Mouse (Mus musculus) heart, embryonic 14.5 days (tissue): Measurements from ENCODE around the gene Bcap31. TPM values are rescaled to one million over a fixed set of nuclear protein-coding genes. Genes with fewer than 3 reads are reported as not detected.

Experiments used
- ATAC-seq: fragments of 200-750 bp; cut with Nextera tagmentation; 2 replicates; pipeline ENCODE4 v1.8.0; 2017; ENCODE audit warnings: low read depth, moderate TSS enrichment; ENCODE audit not compliant: insufficient number of reproducible peaks, insufficient read depth, low FRiP score
- H3K27ac ChIP-seq, 2 experiments: fragments of 200-500 bp in 1 of 2; fragments of 300-500 bp in 1 of 2; sonication (generic) in 1 of 2; replicated peaks in 1 of 2; 2 replicates each; pipeline ENCODE4 v1.5.1; 2012 to 2014; ENCODE audit warnings: low read depth in 2 of 2, low read length in 2 of 2, control low read depth in 1 of 2, mild to moderate bottlenecking in 1 of 2, mixed read lengths in 1 of 2; ENCODE audit not compliant: control insufficient read depth in 1 of 2, insufficient read depth in 1 of 2
- H3K27me3 ChIP-seq: fragments of 300-500 bp; sonication (generic); 2 replicates; pipeline ENCODE4 v1.6.1; 2014; ENCODE audit warnings: mild to moderate bottlenecking, low read length, control low read depth; ENCODE audit not compliant: control insufficient read depth, insufficient read depth
- H3K36me3 ChIP-seq: fragments of 300-500 bp; sonication (generic); 2 replicates; pipeline ENCODE4 v1.6.1; 2014; ENCODE audit warnings: mild to moderate bottlenecking, control low read depth, low read length, mixed read lengths; ENCODE audit not compliant: control insufficient read depth, insufficient read depth
- H3K4me1 ChIP-seq, 2 experiments: fragments of 200-500 bp in 1 of 2; fragments of 300-500 bp in 1 of 2; sonication (generic) in 1 of 2; 2 replicates each; pipeline ENCODE4 v1.6.1; 2012 to 2014; ENCODE audit warnings: low read length in 2 of 2, control low read depth in 1 of 2, mixed read lengths in 1 of 2; ENCODE audit not compliant: control insufficient read depth in 2 of 2, insufficient read depth in 2 of 2
- H3K4me2 ChIP-seq: fragments of 300-500 bp; sonication (generic); 2 replicates; pipeline ENCODE4 v1.6.1; 2014; ENCODE audit warnings: mild to moderate bottlenecking, low read length
- H3K4me3 ChIP-seq, 2 experiments: fragments of 200-500 bp in 1 of 2; fragments of 300-500 bp in 1 of 2; sonication (generic) in 1 of 2; 2 replicates each; pipeline ENCODE4 v1.5.1; 2012 to 2014; ENCODE audit warnings: low read length in 2 of 2, mild to moderate bottlenecking in 2 of 2, control low read depth in 1 of 2, low read depth in 1 of 2, moderate library complexity in 1 of 2; ENCODE audit not compliant: control insufficient read depth in 1 of 2, insufficient read depth in 1 of 2
- H3K9ac ChIP-seq: fragments of 300-500 bp; sonication (generic); 2 replicates; pipeline ENCODE4 v1.6.1; 2014; ENCODE audit warnings: mild to moderate bottlenecking, low read length
- H3K9me3 ChIP-seq: fragments of 300-500 bp; sonication (generic); 2 replicates; pipeline ENCODE4 v1.6.1; 2016; ENCODE audit warnings: low read length, control low read depth; ENCODE audit not compliant: control insufficient read depth
- WGBS: fragments of 180-500 bp; shearing (Covaris S2); extraction: QIAGEN DNeasy Blood & Tissue Kit; methylation state at CpG from one replicate; pipeline ENCODE4 v1.1.7; 2014; 5-methylcytosine and 5-hydroxymethylcytosine counted together
- polyA plus RNA-seq: library from polyadenylated mRNA; unstranded; fragments of >200 nt; fragmentation: Nextera tagmentation; extraction: Ambion mirVana; gene quantifications from 2 replicates; pipeline ENCODE4 v1.2.1, GENCODE M21; 2014

The Bcap31 gene
- polyA plus RNA-seq, 1 experiment from 2014 or later = 174 TPM

DNA sequence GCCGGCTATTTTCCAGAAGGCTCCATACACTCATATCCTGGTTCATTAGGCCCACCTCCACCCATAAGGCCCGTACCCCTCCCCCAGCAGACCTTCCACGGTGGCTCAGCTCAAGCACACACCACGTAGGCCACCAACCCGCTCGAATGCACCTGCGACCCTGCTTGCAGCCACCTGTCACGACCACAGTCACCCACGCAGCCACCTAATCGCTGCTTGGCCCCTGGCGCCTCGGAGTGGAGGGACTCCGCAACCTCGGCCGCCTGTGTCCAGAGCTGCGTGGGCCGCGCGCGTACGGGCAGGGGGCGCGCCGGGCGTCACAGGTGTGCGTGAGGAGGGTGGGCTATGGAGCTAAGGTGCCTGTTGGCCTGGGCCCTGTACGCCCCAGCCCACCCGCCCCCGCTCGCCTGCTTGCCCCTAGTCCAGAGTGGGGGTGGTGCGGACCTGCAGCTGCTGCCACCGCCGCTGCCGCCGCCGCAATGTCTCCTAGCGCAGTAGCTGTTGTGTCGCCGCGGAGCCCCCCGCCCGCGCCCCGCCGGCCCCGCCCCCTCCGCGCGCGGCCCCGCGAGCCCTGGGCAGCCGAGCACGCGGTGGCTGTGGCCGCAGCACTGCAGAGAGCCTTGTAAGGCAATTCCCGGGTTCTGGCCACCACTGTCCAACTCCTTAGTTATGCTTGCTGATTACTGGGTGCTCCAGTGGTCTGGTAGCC is 56.2 kb downstream of the Bcap31 start, which contains the start of gene Pnck:
Gene Pnck (minus strand): TSS at position 543 of the 709 bp plus-strand sequence.
- Histone ChIP-seq H3K4me2 (peak within 1 kb of the TSS; percentile 77), H3K4me3 (peak within 1 kb of the TSS; percentile 46 to 47)
- WGBS = 21% methylated on average over 50 of the region's 57 CpGs

DNA sequence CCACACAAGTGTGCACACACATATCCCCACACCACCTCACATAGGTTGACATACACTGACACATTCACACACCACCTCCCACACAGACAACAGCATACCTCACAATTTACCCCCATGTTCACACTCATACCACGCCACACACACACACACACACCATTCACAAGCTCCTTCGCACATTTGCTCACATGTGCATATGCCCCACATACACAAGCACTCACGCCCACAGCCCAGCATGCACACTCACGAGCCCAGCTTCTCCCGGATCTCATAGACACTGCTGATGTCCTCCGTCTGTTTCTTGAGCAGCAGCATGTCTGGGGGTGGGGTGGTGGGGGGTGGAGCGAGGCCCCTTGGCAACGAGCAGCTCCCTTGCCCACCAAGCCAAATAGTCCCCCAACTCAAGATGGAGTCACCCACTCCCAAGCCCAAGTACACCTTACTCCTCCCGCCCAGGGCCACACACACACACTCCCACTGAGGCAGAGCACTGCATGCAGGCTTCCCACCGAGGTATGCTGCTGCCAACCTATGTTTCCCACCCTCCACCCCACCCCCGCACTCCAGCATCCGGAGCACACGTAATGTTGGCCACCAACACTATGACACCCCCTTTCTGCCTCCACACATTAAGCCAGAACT is 56.9 kb downstream of the Bcap31 start:
- Histone ChIP-seq H3K9me3 (no peaks in the 10 kb centered on the region), H3K36me3 (no peaks in the 10 kb centered on the region), H3K4me1 (no peaks in the 10 kb centered on the region; a peak in 1 of 4 replicates), H3K9ac (no peak overlapping the region; the same call in 1 of the 2 replicates), H3K4me3 (peak overlapping the region; percentile 42 to 47), H3K4me2 (peak overlapping the region; percentile 77), H3K27ac (no peak overlapping the region), H3K27me3 (no peaks in the 10 kb centered on the region)
- ATAC-seq = peak; percentile 16; the same call in 1 of the 2 replicates
- WGBS = 64% methylated on average over 13 of the region's 13 CpGs

More for the DNA sequence above, 56.2 kb downstream of the Bcap31 start, which contains the start of gene Pnck:
- no peaks in the 10 kb centered on the region for H3K9me3 ChIP-seq
- H3K27me3 ChIP-seq = no peaks in the 10 kb centered on the region
- peak within 1 kb of the TSS; percentile 72 for H3K9ac ChIP-seq
- 0 out of 2 replicates have a peak, but pooled peaks have one; percentile 37 for ATAC-seq
- H3K27ac ChIP-seq = no peak within 1 kb of the TSS
- no peaks in the 10 kb centered on the region; a peak in 1 of 4 replicates for H3K4me1 ChIP-seq
- H3K36me3 ChIP-seq = no peaks in the 10 kb centered on the region

DNA sequence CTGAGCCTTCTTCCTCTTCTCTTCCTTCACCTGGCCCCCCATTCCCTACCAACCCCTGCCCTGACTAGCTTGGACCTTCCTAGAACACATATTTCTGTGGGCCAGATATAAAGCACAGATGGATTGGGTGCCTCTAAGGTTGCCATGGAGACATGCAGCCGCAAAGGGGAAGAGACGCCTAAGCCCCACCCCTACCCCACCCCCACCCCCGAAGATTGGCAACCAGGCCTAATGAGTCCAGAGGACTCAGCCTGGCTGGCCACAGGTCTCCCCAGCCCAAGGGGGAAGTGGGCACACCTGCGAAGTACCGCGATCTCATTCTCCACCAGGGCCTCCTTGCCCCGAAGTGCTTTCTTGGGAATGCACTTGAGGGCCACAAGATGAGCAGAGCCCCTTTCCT is 57.6 kb downstream of the Bcap31 start:
- Histone ChIP-seq H3K9me3 (no peaks in the 10 kb centered on the region), H3K4me3 (no peak overlapping the region), H3K9ac (no peak overlapping the region), H3K27me3 (no peaks in the 10 kb centered on the region), H3K36me3 (no peaks in the 10 kb centered on the region), H3K4me1 (no peaks in the 10 kb centered on the region; a peak in 1 of 4 replicates), H3K27ac (no peak overlapping the region), H3K4me2 (no peak overlapping the region)
- no peak for ATAC-seq
- WGBS = 52% methylated on average over 7 of the region's 7 CpGs

DNA sequence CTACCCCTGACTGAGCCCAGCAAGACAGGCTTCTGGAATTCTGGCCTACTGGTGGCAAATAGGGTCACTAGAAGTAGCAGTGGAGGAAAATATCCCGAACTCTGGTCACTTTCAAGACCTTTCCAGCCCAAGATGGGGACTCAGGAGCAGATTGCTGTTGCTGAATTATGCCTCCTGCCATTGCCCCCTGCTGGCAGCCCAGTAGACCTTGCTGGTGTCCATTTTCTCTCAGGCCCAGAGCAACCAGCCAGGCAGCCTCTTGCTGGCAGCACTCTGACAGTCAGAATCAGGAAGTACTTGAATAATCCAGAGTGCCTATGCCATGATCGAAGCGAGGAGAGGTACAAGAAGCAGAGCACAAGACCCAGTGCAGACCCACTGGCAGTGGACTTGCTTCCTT is 60.4 kb downstream of the Bcap31 start:
- Histone ChIP-seq H3K4me3 (no peak overlapping the region), H3K36me3 (no peaks in the 10 kb centered on the region), H3K9me3 (no peaks in the 10 kb centered on the region), H3K27me3 (no peaks in the 10 kb centered on the region), H3K4me1 (no peaks in the 10 kb centered on the region; a peak in 1 of 4 replicates), H3K4me2 (no peak overlapping the region), H3K27ac (no peak overlapping the region), H3K9ac (no peak overlapping the region)
- WGBS = 54% methylated on average over 3 of the region's 3 CpGs
- ATAC-seq = no peak

DNA sequence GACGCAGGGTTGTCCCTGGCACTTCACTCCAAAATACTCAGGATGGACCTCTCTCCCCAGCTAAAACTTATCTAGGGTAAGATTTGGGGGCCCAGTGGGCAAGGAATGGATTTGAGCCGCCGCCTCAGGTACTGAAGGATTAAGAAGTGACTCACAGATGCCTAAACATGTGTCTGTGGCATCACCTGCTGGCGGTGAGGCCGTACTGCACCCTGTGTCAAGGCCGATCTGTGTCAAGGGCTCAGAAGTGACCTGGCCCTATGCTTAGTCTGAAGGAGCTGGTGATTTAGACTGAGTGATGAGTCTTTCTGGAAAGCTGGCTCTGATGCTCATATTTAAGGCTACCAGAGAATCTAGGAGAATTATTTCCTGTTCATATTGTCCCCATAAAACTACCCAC is 61.8 kb downstream of the Bcap31 start:
- 12% methylated on average over 6 of the region's 6 CpGs for WGBS
- Histone ChIP-seq H3K9me3 (no peaks in the 10 kb centered on the region), H3K4me2 (no peak overlapping the region), H3K27ac (no peak overlapping the region), H3K9ac (no peak overlapping the region), H3K4me3 (no peak overlapping the region), H3K4me1 (no peaks in the 10 kb centered on the region), H3K27me3 (no peaks in the 10 kb centered on the region), H3K36me3 (no peaks in the 10 kb centered on the region)
- no peak for ATAC-seq

DNA sequence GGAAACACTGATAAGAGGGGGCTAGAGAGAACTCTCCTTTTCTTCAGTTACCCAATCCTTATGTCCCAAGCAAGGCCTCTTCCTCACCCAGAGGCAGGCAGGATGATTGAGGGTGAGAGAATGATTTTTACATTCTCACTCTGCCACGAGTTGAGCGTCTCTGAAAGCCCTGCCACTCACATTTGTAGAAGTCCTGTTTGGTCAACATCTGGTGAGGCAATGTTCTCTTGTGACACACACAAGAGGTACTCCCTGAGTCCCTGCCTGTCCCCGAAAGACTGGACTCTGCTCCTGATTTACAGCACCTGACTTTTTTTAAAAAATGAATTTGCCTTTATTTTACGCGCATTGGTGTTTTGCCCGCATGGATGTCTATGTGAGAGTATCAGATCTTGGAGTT is 62.6 kb downstream of the Bcap31 start:
- Histone ChIP-seq H3K9me3 (no peaks in the 10 kb centered on the region), H3K4me2 (no peak overlapping the region), H3K4me1 (no peaks in the 10 kb centered on the region), H3K27me3 (no peaks in the 10 kb centered on the region), H3K9ac (no peak overlapping the region), H3K27ac (no peak overlapping the region), H3K36me3 (no peaks in the 10 kb centered on the region), H3K4me3 (no peak overlapping the region)
- 70% methylated on average over 6 of the region's 6 CpGs for WGBS
- no peak for ATAC-seq

DNA sequence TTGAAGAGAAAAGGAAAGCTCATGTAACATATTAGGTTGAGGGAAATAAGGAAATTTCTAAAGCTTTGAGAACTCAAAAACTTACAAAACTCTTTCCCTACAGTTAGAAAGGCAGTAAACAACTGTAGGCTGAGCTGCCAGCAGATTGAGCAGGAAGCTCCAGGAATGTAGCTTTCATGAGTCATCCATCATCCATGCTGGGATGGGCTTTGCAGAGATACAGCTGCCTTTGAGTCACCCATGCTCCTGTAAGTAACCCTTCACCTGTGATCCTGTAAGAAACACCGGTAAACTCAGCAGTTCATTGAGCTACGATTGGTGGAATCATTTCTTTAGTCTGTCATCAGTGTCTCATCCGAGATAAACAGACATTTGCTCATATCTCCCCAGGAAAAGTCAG is 65.1 kb downstream of the Bcap31 start:
- H3K36me3 ChIP-seq = no peaks in the 10 kb centered on the region
- no peak overlapping the region for H3K27ac ChIP-seq
- no peaks in the 10 kb centered on the region for H3K27me3 ChIP-seq
- no peaks in the 10 kb centered on the region for H3K4me1 ChIP-seq
- no peak overlapping the region for H3K4me3 ChIP-seq
- no peak for ATAC-seq
- H3K4me2 ChIP-seq = no peak overlapping the region
- H3K9ac ChIP-seq = no peak overlapping the region
- H3K9me3 ChIP-seq = no peaks in the 10 kb centered on the region
- 58% methylated on average over 3 of the region's 3 CpGs for WGBS
